In the genomic region with DNA sequence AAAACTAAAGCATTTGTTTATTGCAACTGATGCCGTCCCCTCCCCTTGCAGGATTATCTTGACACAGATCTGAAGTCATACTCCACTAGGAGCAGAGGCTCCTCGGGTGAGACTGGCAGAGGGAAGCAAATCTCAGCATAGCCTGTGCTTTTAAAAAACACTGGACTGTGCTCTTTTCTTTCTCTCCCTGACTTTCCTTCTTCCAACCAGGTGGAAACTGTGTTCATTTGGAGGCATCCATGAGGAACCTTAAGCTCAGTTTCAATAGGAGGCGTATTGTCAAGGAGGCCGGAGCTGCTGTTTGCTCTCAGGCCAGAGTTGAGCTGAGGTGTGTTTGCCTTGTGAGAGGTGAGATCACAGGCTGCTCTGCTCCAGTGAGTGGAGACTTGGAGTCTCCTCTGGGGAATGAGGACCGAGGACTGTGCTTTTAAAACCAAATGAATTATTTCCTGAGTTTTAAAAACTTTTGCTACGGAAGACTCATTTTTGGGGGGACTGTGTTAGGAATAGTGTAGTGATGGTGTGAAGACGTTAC, we compare ENCODE assay signal across 8 mouse cellular contexts. TPM values are rescaled to one million over a fixed set of nuclear protein-coding genes. Genes with fewer than 3 reads are reported as not detected.
DNase-seq lines count a peak whose midpoint lies in the region; ATAC-seq and TF ChIP-seq lines count a peak whose summit lies in the region.

No protein-coding gene starts in this region.

- H3K4me1 ChIP-seq in heart, adult 2 months (ENCODE audit: control insufficient read depth, insufficient read depth, low read length), result peaks cover 7% of the 10 kb centered on the region
- H3K4me1 ChIP-seq in cortical plate, adult 2 months (ENCODE audit: control insufficient read depth, insufficient read depth, low read length), result peaks cover 5% of the 10 kb centered on the region; the same call in 1 of the 2 replicates
- peaks cover 13% of the 10 kb centered on the region; the same call in 1 of the 2 replicates for H3K4me1 ChIP-seq in hindbrain, embryonic 14.5 days (replicated peaks; ENCODE audit: control insufficient read depth, insufficient read depth, low read length)
- peaks cover 34% of the 10 kb centered on the region for H3K4me1 ChIP-seq in midbrain, embryonic 10.5 days

- H3K4me2 ChIP-seq in hindbrain, embryonic 14.5 days (replicated peaks), result peak overlapping the region; percentile 89

- peak overlapping the region; percentile 46 for H3K9ac ChIP-seq in heart, adult 2 months (ENCODE audit: low read depth, low read length)
- H3K9ac ChIP-seq in hindbrain, embryonic 14.5 days, result peak overlapping the region; percentile 88; the same call in 1 of the 2 replicates

- peaks cover 11% of the 10 kb centered on the region for H3K36me3 ChIP-seq in heart, adult 2 months (ENCODE audit: control insufficient read depth, insufficient read depth, low read length)
- no peaks in the 10 kb centered on the region for H3K36me3 ChIP-seq in hindbrain, embryonic 14.5 days (replicated peaks; ENCODE audit: control insufficient read depth, insufficient read depth)
- H3K36me3 ChIP-seq in midbrain, embryonic 10.5 days, result no peaks in the 10 kb centered on the region

- no peak for ATAC-seq in hindbrain, embryonic 14.5 days (ENCODE audit: low FRiP score)
- ATAC-seq in inflammation-experienced regulatory T-cells, adult 6 months, result no peak

- no peak for TF ChIP-seq EP300 in heart, adult 2 months (IDR thresholded peaks at IDR 0.05; ENCODE audit: insufficient read depth, low read depth, low read length)

- peak overlapping the region; percentile 96 for H3K27ac ChIP-seq in heart, adult 2 months
- no peak overlapping the region for H3K27ac ChIP-seq in cortical plate, adult 2 months (ENCODE audit: insufficient read depth, low read length)
- H3K27ac ChIP-seq in hindbrain, embryonic 14.5 days, result no peak overlapping the region
- no peak overlapping the region for H3K27ac ChIP-seq in midbrain, embryonic 10.5 days (replicated peaks)

- no peaks in the 10 kb centered on the region for H3K9me3 ChIP-seq in hindbrain, embryonic 14.5 days (ENCODE audit: control insufficient read depth, low read length)
- H3K9me3 ChIP-seq in midbrain, embryonic 10.5 days (replicated peaks), result no peaks in the 10 kb centered on the region

- 28% methylated on average over 7 of the region's 7 CpGs for WGBS in heart, adult 2 months
- WGBS in hindbrain, embryonic 14.5 days, result 26% methylated on average over 7 of the region's 7 CpGs
- 26% methylated on average over 7 of the region's 7 CpGs for WGBS in midbrain, embryonic 10.5 days

- DNase-seq in heart, adult 2 months, result peak in 1 of 2 experiments; percentile 26
- DNase-seq in heart, adult 9 months (ENCODE audit: low spot score in 2 of 2), result no peak
- no peak for DNase-seq in hindbrain, embryonic 14.5 days (ENCODE audit: low spot score)
- peak; percentile 14 for DNase-seq in midbrain, embryonic 10.5 days (ENCODE audit: low spot score)
- DNase-seq in layer of hippocampus, postnatal 25 days (ENCODE audit: extremely low spot score in 1 of 2, low spot score in 1 of 2), result no peak
- DNase-seq in layer of hippocampus, adult 8-10 months (ENCODE audit: low spot score in 2 of 2), result no peak

- TF ChIP-seq POLR2A in heart, adult 2 months (IDR thresholded peaks at IDR 0.05; ENCODE audit: insufficient read depth, low read depth, low read length), result no peak
- TF ChIP-seq POLR2A in cortical plate, adult 2 months (IDR thresholded peaks at IDR 0.05; ENCODE audit: extremely low read depth, insufficient read depth, low read length), result no peak

- H3K4me3 ChIP-seq in heart, adult 2 months, result peak overlapping the region; percentile 96
- H3K4me3 ChIP-seq in cortical plate, adult 2 months (ENCODE audit: insufficient read depth, low read length), result peak overlapping the region; percentile 80
- peak overlapping the region; percentile 87 for H3K4me3 ChIP-seq in hindbrain, embryonic 14.5 days (replicated peaks; ENCODE audit: low read length)
- H3K4me3 ChIP-seq in midbrain, embryonic 10.5 days, result peak overlapping the region; percentile 78

- peaks cover 2% of the 10 kb centered on the region for H3K79me2 ChIP-seq in heart, adult 2 months (replicated peaks; ENCODE audit: control insufficient read depth, insufficient read depth, low read length)

- TF ChIP-seq CTCF in heart, adult 2 months (IDR thresholded peaks at IDR 0.05), result no peak
- no peak for TF ChIP-seq CTCF in cortical plate, adult 2 months (IDR thresholded peaks at IDR 0.05; ENCODE audit: extremely low read depth, insufficient read depth, low read length)

- no peaks in the 10 kb centered on the region for H3K27me3 ChIP-seq in heart, adult 2 months (ENCODE audit: control insufficient read depth, insufficient read depth, low read length)
- no peaks in the 10 kb centered on the region for H3K27me3 ChIP-seq in hindbrain, embryonic 14.5 days (ENCODE audit: control insufficient read depth, insufficient read depth, low read length)
- peaks cover 47% of the 10 kb centered on the region for H3K27me3 ChIP-seq in midbrain, embryonic 10.5 days (ENCODE audit: low read depth, poor library complexity, severe bottlenecking)

- intact Hi-C loops in heart, adult 2 months (cut with DNase I), result loop anchor here (5.0 kb wide), 1 partner anchor 312 kb away; no protein-coding TSS in a partner anchor

RNA-seq across cellular contexts. Expression of a gene that starts 40.3 kb away (rescaled TPM):
- 10 to 100 TPM; 56.2 to 62.9 TPM for total RNA-seq in heart, adult 2 months (2021)
- 16.8 and 18.1 TPM in 2 replicates for polyA plus RNA-seq in heart, adult 2 months (2012; rRNA removed)
- 16.0 and 17.0 TPM in 2 replicates for polyA plus RNA-seq in cortical plate, adult 2 months (2012; rRNA removed)
- 35.2 and 38.7 TPM in 2 replicates for polyA plus RNA-seq in hindbrain, embryonic 14.5 days (2014; fragmentation: Nextera tagmentation; extraction: Ambion mirVana)
- 10.0 and 10.1 TPM in 2 replicates for polyA plus RNA-seq in midbrain, embryonic 10.5 days (2016; fragmentation: Nextera tagmentation; extraction: Ambion mirVana)
- 10 to 100 TPM; 47.3 to 51.1 TPM for total RNA-seq in layer of hippocampus, postnatal 25 days (2021)
- polyA plus RNA-seq in inflammation-experienced regulatory T-cells, adult 6 months (2017; shearing (Covaris generic)), result under 1 TPM in 2 of 3 experiments, not detected in 1; 0.12 to 0.23 TPM
- 10 to 100 TPM; 43.7 to 56.5 (median 52.1) TPM for total RNA-seq in layer of hippocampus, adult 8-10 months (2022)
